Mouse (Mus musculus): ENCODE measurements at regions not wholly inside any gene's neighbourhood (a gene's known extent, or its start where the extent isn't known, plus 50 kb on each side); places are given as distances from the start of the nearest gene placed in this dataset.

GRCm38 (mm10) chr12:110228011-110228411, 50.9 kb upstream of the Dio3 start:
- DNase-seq (ENCODE audit: low spot score) = no peak

Measured in ovary, postnatal 36 days (tissue).